Mouse (Mus musculus) embryonic facial prominence, embryonic 13.5 days (tissue): ENCODE data around the gene Itga3. TPM values are rescaled to one million over a fixed set of nuclear protein-coding genes. Genes with fewer than 3 reads are reported as not detected.
A peak's percentile ranks its signal among the peaks of the same experiment; 100 is the strongest.

Experiments
- ATAC-seq: fragments of 200-750 bp; cut with Nextera tagmentation; 2 replicates; pipeline ENCODE4 v1.8.0; 2017; ENCODE audit warnings: low read depth; ENCODE audit not compliant: insufficient number of reproducible peaks, insufficient read depth, low FRiP score, low TSS enrichment
- H3K27ac ChIP-seq: fragments of 300-500 bp; sonication (generic); 2 replicates; pipeline ENCODE4 v1.5.1; 2015; ENCODE audit warnings: moderate library complexity, mild to moderate bottlenecking, inconsistent platforms
- H3K27me3 ChIP-seq: fragments of 300-500 bp; sonication (generic); 2 replicates; pipeline ENCODE4 v1.6.1; 2015; ENCODE audit warnings: mild to moderate bottlenecking, inconsistent platforms
- H3K36me3 ChIP-seq: fragments of 300-500 bp; sonication (generic); 2 replicates; pipeline ENCODE4 v1.6.1; 2015; ENCODE audit warnings: mild to moderate bottlenecking, inconsistent platforms
- H3K4me1 ChIP-seq: fragments of 300-500 bp; sonication (generic); 2 replicates; pipeline ENCODE4 v1.6.1; 2015; ENCODE audit warnings: inconsistent platforms
- H3K4me2 ChIP-seq: fragments of 300-500 bp; sonication (generic); 2 replicates; pipeline ENCODE4 v1.6.1; 2015; ENCODE audit warnings: moderate library complexity, mild to moderate bottlenecking, inconsistent platforms
- H3K4me3 ChIP-seq: fragments of 300-500 bp; sonication (generic); 2 replicates; pipeline ENCODE4 v1.5.1; 2015; ENCODE audit warnings: mild to moderate bottlenecking, inconsistent platforms
- H3K9ac ChIP-seq: fragments of 300-500 bp; sonication (generic); 2 replicates; pipeline ENCODE4 v1.6.1; 2015; ENCODE audit warnings: mild to moderate bottlenecking, inconsistent platforms
- H3K9me3 ChIP-seq: fragments of 300-500 bp; sonication (generic); 2 replicates; pipeline ENCODE4 v1.6.1; 2016; ENCODE audit warnings: inconsistent platforms
- WGBS: fragments of 180-500 bp; shearing (Covaris S2); methylation state at CpG from one replicate; pipeline ENCODE4 v1.1.7; 2015; ENCODE audit warnings: mixed read lengths; 5-methylcytosine and 5-hydroxymethylcytosine counted together
- polyA plus RNA-seq: library from polyadenylated mRNA; unstranded; fragments of >200 nt; fragmentation: Nextera tagmentation; extraction: Ambion mirVana; gene quantifications from 2 replicates; pipeline ENCODE4 v1.2.1, GENCODE M21; 2015

The Itga3 gene
- polyA plus RNA-seq, 1 experiment from 2014 or later, result 7.0 TPM

GRCm38 (mm10) chr11:95093077-95093476 lies 16.5 kb upstream of the Itga3 start:
- H3K4me1 ChIP-seq, result peaks cover 30% of the 10 kb centered on the region
- no peak overlapping the region for H3K4me3 ChIP-seq
- H3K9ac ChIP-seq, result no peak overlapping the region
- H3K4me2 ChIP-seq, result no peak overlapping the region
- 81% methylated on average over 5 of the region's 5 CpGs for WGBS
- no peak overlapping the region for H3K27ac ChIP-seq
- 0 out of 2 replicates have a peak, but pooled peaks cover 4% of the 10 kb centered on the region for H3K9me3 ChIP-seq
- ATAC-seq, result no peak
- no peaks in the 10 kb centered on the region for H3K36me3 ChIP-seq
- H3K27me3 ChIP-seq, result no peaks in the 10 kb centered on the region

- 68% methylated on average over 16 of the region's 16 CpGs for WGBS
- no peak overlapping the region for H3K4me2 ChIP-seq
- H3K4me1 ChIP-seq, result peaks cover 21% of the 10 kb centered on the region
- H3K9me3 ChIP-seq, result no peaks in the 10 kb centered on the region
- H3K27ac ChIP-seq, result no peak overlapping the region
- ATAC-seq, result no peak
- no peak overlapping the region for H3K4me3 ChIP-seq
- H3K27me3 ChIP-seq, result no peaks in the 10 kb centered on the region; the same call in 1 of the 2 replicates
- no peak overlapping the region for H3K9ac ChIP-seq
- no peaks in the 10 kb centered on the region for H3K36me3 ChIP-seq
Measured at GRCm38 (mm10) chr11:95088857-95089779, 12.5 kb upstream of the Itga3 start.

- Histone ChIP-seq H3K27me3 (no peaks in the 10 kb centered on the region; the same call in 1 of the 2 replicates), H3K4me1 (peaks cover 21% of the 10 kb centered on the region), H3K4me3 (no peak overlapping the region), H3K9ac (no peak overlapping the region), H3K36me3 (no peaks in the 10 kb centered on the region), H3K27ac (no peak overlapping the region), H3K4me2 (no peak overlapping the region), H3K9me3 (no peaks in the 10 kb centered on the region)
- WGBS, result 57% methylated on average over 7 of the region's 7 CpGs
- no peak for ATAC-seq
Measured at GRCm38 (mm10) chr11:95088286-95088685, 11.7 kb upstream of the Itga3 start.

- Histone ChIP-seq H3K4me2 (no peak overlapping the region), H3K27ac (no peak overlapping the region), H3K36me3 (no peaks in the 10 kb centered on the region), H3K4me3 (no peak overlapping the region), H3K4me1 (peaks cover 21% of the 10 kb centered on the region), H3K27me3 (no peaks in the 10 kb centered on the region; the same call in 1 of the 2 replicates), H3K9me3 (no peaks in the 10 kb centered on the region), H3K9ac (peak overlapping the region; percentile 44; the same call in 1 of the 2 replicates)
- WGBS, result 65% methylated on average over 17 of the region's 17 CpGs
- no peak for ATAC-seq
Measured at GRCm38 (mm10) chr11:95087301-95088228, 11.0 kb upstream of the Itga3 start.

GRCm38 (mm10) chr11:95086229-95086628 lies 9.6 kb upstream of the Itga3 start:
- H3K4me3 ChIP-seq, result no peak overlapping the region
- no peak overlapping the region for H3K4me2 ChIP-seq
- H3K9ac ChIP-seq, result no peak overlapping the region
- no peak for ATAC-seq
- H3K36me3 ChIP-seq, result no peaks in the 10 kb centered on the region
- H3K4me1 ChIP-seq, result peaks cover 21% of the 10 kb centered on the region
- no peaks in the 10 kb centered on the region; the same call in 1 of the 2 replicates for H3K27me3 ChIP-seq
- no peak overlapping the region for H3K27ac ChIP-seq
- no peaks in the 10 kb centered on the region for H3K9me3 ChIP-seq
- 49% methylated on average over 5 of the region's 5 CpGs for WGBS

- no peak overlapping the region for H3K9ac ChIP-seq
- H3K27ac ChIP-seq, result no peak overlapping the region
- no peak for ATAC-seq
- peaks cover 21% of the 10 kb centered on the region for H3K4me1 ChIP-seq
- H3K4me2 ChIP-seq, result no peak overlapping the region
- H3K36me3 ChIP-seq, result no peaks in the 10 kb centered on the region
- no peaks in the 10 kb centered on the region; the same call in 1 of the 2 replicates for H3K27me3 ChIP-seq
- no peak overlapping the region for H3K4me3 ChIP-seq
- 15% methylated on average over 5 of the region's 5 CpGs for WGBS
- H3K9me3 ChIP-seq, result no peaks in the 10 kb centered on the region
Measured at GRCm38 (mm10) chr11:95085710-95086109, 9.1 kb upstream of the Itga3 start.

GRCm38 (mm10) chr11:95084811-95085382 lies 8.3 kb upstream of the Itga3 start:
- ATAC-seq, result no peak
- WGBS, result 34% methylated on average over 5 of the region's 5 CpGs
- H3K4me2 ChIP-seq, result no peak overlapping the region
- H3K27ac ChIP-seq, result no peak overlapping the region
- H3K4me1 ChIP-seq, result peaks cover 23% of the 10 kb centered on the region
- no peaks in the 10 kb centered on the region for H3K36me3 ChIP-seq
- no peaks in the 10 kb centered on the region; the same call in 1 of the 2 replicates for H3K27me3 ChIP-seq
- no peaks in the 10 kb centered on the region for H3K9me3 ChIP-seq
- no peak overlapping the region for H3K9ac ChIP-seq
- no peak overlapping the region for H3K4me3 ChIP-seq

- ATAC-seq, result no peak
- H3K36me3 ChIP-seq, result no peaks in the 10 kb centered on the region
- no peak overlapping the region for H3K4me2 ChIP-seq
- no peak overlapping the region for H3K4me3 ChIP-seq
- H3K27ac ChIP-seq, result no peak overlapping the region
- no peaks in the 10 kb centered on the region for H3K9me3 ChIP-seq
- 37% methylated on average over 4 of the region's 4 CpGs for WGBS
- peaks cover 2% of the 10 kb centered on the region; the same call in 1 of the 2 replicates for H3K27me3 ChIP-seq
- H3K9ac ChIP-seq, result no peak overlapping the region
- H3K4me1 ChIP-seq, result peaks cover 28% of the 10 kb centered on the region
Measured at GRCm38 (mm10) chr11:95084175-95084574, 7.6 kb upstream of the Itga3 start.

GRCm38 (mm10) chr11:95082896-95083295 lies 6.3 kb upstream of the Itga3 start:
- Histone ChIP-seq H3K27me3 (peaks cover 15% of the 10 kb centered on the region), H3K4me1 (peaks cover 38% of the 10 kb centered on the region), H3K4me3 (no peak overlapping the region), H3K27ac (no peak overlapping the region), H3K4me2 (no peak overlapping the region), H3K36me3 (no peaks in the 10 kb centered on the region), H3K9me3 (no peaks in the 10 kb centered on the region), H3K9ac (no peak overlapping the region)
- ATAC-seq, result no peak
- 93% methylated on average over 7 of the region's 7 CpGs for WGBS

- no peak for ATAC-seq
- Histone ChIP-seq H3K9ac (no peak overlapping the region), H3K4me2 (no peak overlapping the region), H3K27me3 (peaks cover 36% of the 10 kb centered on the region), H3K9me3 (no peaks in the 10 kb centered on the region), H3K27ac (no peak overlapping the region), H3K4me3 (no peak overlapping the region), H3K4me1 (peaks cover 39% of the 10 kb centered on the region), H3K36me3 (no peaks in the 10 kb centered on the region)
- 73% methylated on average over 6 of the region's 6 CpGs for WGBS
Measured at GRCm38 (mm10) chr11:95080783-95081182, 4.2 kb upstream of the Itga3 start.

- peaks cover 50% of the 10 kb centered on the region for H3K27me3 ChIP-seq
- WGBS, result 73% methylated on average over 6 of the region's 6 CpGs
- no peak for ATAC-seq
- H3K36me3 ChIP-seq, result no peaks in the 10 kb centered on the region
- H3K27ac ChIP-seq, result no peak overlapping the region
- H3K4me2 ChIP-seq, result no peak overlapping the region
- no peak overlapping the region for H3K4me3 ChIP-seq
- no peaks in the 10 kb centered on the region for H3K9me3 ChIP-seq
- H3K9ac ChIP-seq, result no peak overlapping the region
- peaks cover 48% of the 10 kb centered on the region for H3K4me1 ChIP-seq
Measured at GRCm38 (mm10) chr11:95079256-95079875, 2.8 kb upstream of the Itga3 start.
